Mouse (Mus musculus): Measurements from ENCODE around the gene Mrps31.

Mrps31 gene

DNA sequence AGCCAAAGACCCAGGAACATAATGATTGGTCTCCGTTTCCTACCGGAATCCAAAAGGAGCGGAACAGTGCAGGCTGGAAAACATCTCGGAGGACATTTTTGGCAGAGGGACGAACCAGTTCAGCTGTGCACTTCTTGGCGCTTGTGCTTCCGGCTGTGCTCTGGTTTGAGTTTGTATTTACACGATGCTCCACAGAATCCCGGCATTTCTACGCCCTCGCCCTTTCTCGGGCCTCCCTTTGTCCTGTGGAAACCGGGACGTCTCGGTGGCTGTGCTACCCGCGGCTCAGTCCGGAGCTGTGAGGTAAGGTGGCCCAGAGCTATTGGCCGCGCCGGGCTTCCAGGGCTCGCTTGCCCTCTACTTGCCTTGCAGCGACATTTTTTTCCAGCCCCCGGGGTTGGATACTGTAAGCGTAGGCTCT lies at the start of gene Mrps31:
Gene Mrps31 (plus strand): TSS at position 80 of the 421 bp plus-strand sequence.
- peak; percentile 78 for DNase-seq (ENCODE audit: extremely low spot score, low read depth, low spot score)

- DNase-seq (ENCODE audit: extremely low spot score, low read depth, low spot score): no peak
Observed at GRCm38 (mm10) chr8:22376311-22376710, 34.9 kb upstream of the Mrps31 start.

- DNase-seq (ENCODE audit: extremely low spot score, low read depth, low spot score): no peak
Observed at GRCm38 (mm10) chr8:22376903-22377302, 34.3 kb upstream of the Mrps31 start.

DNA sequence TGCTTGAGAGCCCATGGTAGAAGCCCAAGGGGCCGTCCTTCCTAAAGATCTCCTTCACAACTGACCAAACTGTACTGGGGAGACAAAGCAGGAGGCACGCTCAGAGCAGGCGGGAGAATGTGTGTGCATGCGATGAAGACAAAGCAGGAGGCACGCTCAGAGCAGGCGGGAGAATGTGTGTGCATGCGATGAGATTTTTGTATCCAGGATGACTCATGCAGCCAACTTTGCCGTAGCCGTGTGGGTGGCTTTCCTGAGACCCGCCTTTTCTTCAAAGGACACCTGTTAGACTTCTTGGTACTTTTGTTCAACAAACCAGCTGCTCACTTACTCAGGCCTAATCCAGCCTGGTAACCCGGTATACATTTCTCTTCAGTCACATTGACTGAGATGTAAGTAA lies 30.2 kb upstream of the Mrps31 start:
- no peak for DNase-seq (ENCODE audit: extremely low spot score, low read depth, low spot score)

- no peak for DNase-seq (ENCODE audit: extremely low spot score, low read depth, low spot score)
Observed at GRCm38 (mm10) chr8:22382824-22383595, 28.2 kb upstream of the Mrps31 start.

- no peak for DNase-seq (ENCODE audit: extremely low spot score, low read depth, low spot score)
Observed at GRCm38 (mm10) chr8:22385158-22385557, 26.0 kb upstream of the Mrps31 start.

GRCm38 (mm10) chr8:22389874-22390273 lies 21.3 kb upstream of the Mrps31 start:
- no peak for DNase-seq (ENCODE audit: extremely low spot score, low read depth, low spot score)

DNA sequence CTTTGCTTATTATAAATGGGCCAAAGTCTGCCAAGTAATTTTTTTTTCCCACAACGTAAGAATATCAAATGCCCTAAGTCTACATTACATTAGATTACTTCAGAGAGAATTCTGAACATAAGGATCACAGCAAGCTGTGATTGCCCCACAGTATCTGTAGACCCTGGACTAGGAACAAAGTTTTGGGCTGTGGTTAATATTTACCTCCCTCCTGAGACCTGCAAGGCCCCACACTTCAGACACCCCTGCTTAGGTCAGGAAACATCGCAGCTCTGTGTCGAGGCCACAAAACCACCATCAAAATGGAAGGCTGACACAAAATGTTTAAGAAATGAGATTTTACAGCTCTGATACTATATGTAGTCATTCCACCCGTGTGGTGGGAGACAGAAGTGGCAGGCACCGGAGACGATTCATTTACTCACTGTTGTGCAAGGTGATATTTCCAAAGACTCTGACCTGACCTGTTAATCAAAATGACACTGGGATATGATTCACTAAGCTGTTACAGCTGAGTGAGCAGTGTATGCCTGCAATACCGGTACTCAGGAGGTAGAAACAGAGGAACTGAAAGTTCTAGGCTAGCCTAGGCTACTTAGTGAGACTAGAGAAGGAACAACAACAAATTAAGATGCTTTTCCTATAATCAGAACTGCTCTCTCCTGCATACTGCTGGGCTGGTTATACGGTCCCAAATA lies 20.2 kb upstream of the Mrps31 start:
- no peak for DNase-seq (ENCODE audit: extremely low spot score, low read depth, low spot score)

- no peak for DNase-seq (ENCODE audit: extremely low spot score, low read depth, low spot score)
Observed at GRCm38 (mm10) chr8:22394471-22394870, 16.7 kb upstream of the Mrps31 start.

GRCm38 (mm10) chr8:22395256-22395655 lies 15.9 kb upstream of the Mrps31 start:
- DNase-seq (ENCODE audit: extremely low spot score, low read depth, low spot score): no peak

GRCm38 (mm10) chr8:22397811-22398141 lies 13.4 kb upstream of the Mrps31 start:
- no peak for DNase-seq (ENCODE audit: extremely low spot score, low read depth, low spot score)

GRCm38 (mm10) chr8:22398142-22398951 lies 12.8 kb upstream of the Mrps31 start, which contains the start of gene Slc25a15:
TSS of gene Slc25a15 (minus strand) at chr8:22398597.
- peak; percentile 61 for DNase-seq (ENCODE audit: extremely low spot score, low read depth, low spot score)

DNA sequence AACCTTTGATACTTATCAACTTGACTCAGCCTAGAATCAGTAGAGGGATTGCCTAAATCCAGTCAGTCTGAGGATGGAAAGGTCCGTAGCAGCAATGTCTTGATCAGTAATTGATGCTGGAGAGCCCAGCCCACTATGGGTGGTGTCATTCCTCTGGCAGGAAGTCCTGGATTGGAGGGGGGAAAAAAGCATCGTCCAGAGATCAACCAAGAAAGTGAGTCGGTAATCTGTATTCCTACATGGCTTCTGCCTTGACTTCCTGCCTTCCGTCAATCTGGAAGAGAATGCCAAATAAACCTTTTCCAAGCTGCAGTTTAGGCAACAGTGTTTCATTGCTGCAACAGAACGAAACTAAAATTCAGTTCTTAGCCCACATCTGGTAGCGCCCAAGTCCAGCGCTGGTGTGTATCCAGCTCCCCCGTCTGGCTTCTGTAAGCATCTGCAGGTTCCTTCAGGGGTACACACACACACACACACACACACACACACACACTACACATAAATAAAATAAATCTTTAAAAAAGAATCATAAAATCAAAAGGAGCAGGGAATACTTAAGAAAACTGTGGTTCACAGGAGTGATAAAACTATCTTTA lies 11.8 kb upstream of the Mrps31 start:
- no peak for DNase-seq (ENCODE audit: extremely low spot score, low read depth, low spot score)

- no peak for DNase-seq (ENCODE audit: extremely low spot score, low read depth, low spot score)
Observed at GRCm38 (mm10) chr8:22400593-22400992, 10.6 kb upstream of the Mrps31 start.

DNA sequence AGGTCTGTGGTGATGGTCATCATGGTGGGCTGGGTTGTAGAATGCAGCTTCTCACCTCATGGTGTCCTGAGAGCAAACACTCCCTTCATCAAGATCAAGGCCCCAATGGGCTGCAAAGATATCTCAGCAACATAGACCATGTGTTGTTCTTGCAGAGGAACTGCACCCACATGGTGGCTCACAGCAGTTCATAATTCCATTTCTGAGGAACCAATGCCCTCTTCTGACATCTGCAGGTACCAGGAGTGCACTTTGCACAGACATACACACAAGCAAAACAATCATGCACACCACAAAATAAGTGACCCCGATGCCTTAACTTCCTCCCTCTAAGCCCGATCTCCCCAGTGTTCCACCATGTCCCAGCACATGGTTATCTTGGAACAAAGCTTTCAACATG lies 7.9 kb upstream of the Mrps31 start:
- DNase-seq (ENCODE audit: extremely low spot score, low read depth, low spot score): no peak

DNA sequence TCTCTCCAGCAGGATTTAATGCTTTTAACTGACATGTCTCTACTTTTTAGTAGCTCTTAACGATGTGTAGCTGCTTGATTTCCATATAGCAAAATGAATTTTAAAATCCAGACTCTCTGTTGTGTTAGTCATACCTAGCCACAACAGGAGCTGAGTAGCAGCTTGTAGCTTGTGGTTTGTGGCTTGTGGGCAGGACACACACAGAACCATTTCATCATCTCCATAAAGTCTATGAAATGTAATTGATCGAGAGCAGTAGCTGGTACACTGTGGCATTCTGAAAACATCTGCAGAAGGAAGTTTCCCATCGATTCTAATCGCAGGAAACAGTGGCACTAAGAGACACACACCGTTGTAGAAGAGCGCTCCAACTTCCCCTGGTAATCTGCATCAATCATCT lies 5.4 kb upstream of the Mrps31 start:
- no peak for DNase-seq (ENCODE audit: extremely low spot score, low read depth, low spot score)

DNA sequence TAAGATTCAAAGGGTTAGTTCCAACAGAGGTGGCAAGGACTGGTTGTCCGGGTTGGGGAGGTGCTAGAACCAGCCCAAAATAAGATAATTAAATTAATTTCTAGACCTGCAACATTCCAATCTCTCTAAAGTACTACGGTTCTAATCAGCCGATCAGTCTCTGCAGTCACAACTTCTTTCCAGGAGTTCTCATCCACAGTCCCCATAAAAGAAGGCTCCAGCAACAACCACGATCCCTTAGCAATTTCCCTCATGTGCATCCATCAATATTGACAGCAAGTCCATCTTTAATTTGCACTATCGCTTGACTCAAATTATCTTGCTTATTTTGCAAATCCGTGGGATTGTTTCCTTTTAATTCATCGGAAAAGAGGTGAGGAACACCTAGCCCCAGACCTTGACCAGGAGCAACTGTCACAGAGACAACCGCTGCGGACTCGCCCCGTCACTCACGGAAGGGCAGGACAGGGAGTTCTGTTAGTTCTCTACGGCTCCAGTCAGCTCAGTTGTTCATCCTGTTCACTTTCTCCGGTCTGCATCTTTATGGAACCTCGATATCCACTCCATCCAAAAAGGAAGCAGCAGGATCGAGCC lies 376 bp upstream of the Mrps31 start:
- no peak for DNase-seq (ENCODE audit: extremely low spot score, low read depth, low spot score)

- DNase-seq (ENCODE audit: extremely low spot score, low read depth, low spot score): no peak
Observed at GRCm38 (mm10) chr8:22411971-22412370, 810 bp downstream of the Mrps31 start.
